Mouse (Mus musculus) neutrophil, adult 59 days (primary cell): ENCODE data around the gene Gm15013. TPM values are rescaled to one million over a fixed set of nuclear protein-coding genes. Genes with fewer than 3 reads are reported as not detected.

Source experiments
- total RNA-seq, 2 experiments: library from RNA; stranded (reverse); gene quantifications; 1 replicate in 1 of 2; 2 replicates in 1 of 2; pipeline ENCODE4 v1.2.4; 2023

Gene Gm15013
- total RNA-seq, result not detected

GRCm38 (mm10) chrX:139714381-139714780, at the start of gene Gm15013:
Gene Gm15013, minus strand, starts transcription at chrX:139714481.

GRCm38 (mm10) chrX:139684775-139685695, 29.2 kb downstream of the Gm15013 start, which contains the start of gene Tbc1d8b:
Gene Tbc1d8b, plus strand, starts transcription at chrX:139684996.

Other genes starting within 250 kb of the Gm15013 start
- not detected for gene D330045A20Rik, start 234.1 kb downstream of the Gm15013 start, total RNA-seq
- gene Rnf128, start 151.2 kb downstream of the Gm15013 start, total RNA-seq, result 1 to 10 TPM; 1.3 to 3.3 TPM
- gene Tbc1d8b, start 29.5 kb downstream of the Gm15013 start, total RNA-seq, result 1 to 10 TPM; 3.5 to 4.6 TPM
- gene Ripply1, start 67.9 kb upstream of the Gm15013 start, total RNA-seq, result not detected
- not detected for gene Cldn2, start 86.3 kb upstream of the Gm15013 start, total RNA-seq
- gene Morc4, start 157.2 kb upstream of the Gm15013 start, total RNA-seq, result 1 to 10 TPM in 1 of 2 experiments, under 1 TPM in 1; 0.82 to 1.1 TPM